Mouse (Mus musculus) midbrain, embryonic 12.5 days (tissue): ENCODE data around the gene Zbtb17. TPM values are rescaled to one million over a fixed set of nuclear protein-coding genes. Genes with fewer than 3 reads are reported as not detected.

Source experiments
- ATAC-seq: fragments of 200-750 bp; cut with Nextera tagmentation; 2 replicates; pipeline ENCODE4 v1.8.0; 2017; ENCODE audit warnings: low read depth, moderate TSS enrichment, moderate library complexity; ENCODE audit not compliant: low FRiP score
- H3K27ac ChIP-seq: fragments of 300-500 bp; sonication (generic); replicated peaks from 2 replicates; pipeline ENCODE4 v1.5.1; 2016; ENCODE audit warnings: mild to moderate bottlenecking
- H3K27me3 ChIP-seq: fragments of 300-500 bp; sonication (generic); 2 replicates; pipeline ENCODE4 v1.6.1; 2016; ENCODE audit warnings: mild to moderate bottlenecking
- H3K36me3 ChIP-seq: fragments of 300-500 bp; sonication (generic); 2 replicates; pipeline ENCODE4 v1.6.1; 2016
- H3K4me1 ChIP-seq: fragments of 300-500 bp; sonication (generic); 2 replicates; pipeline ENCODE4 v1.6.1; 2016
- H3K4me2 ChIP-seq: fragments of 300-500 bp; sonication (generic); replicated peaks from 2 replicates; pipeline ENCODE4 v1.6.1; 2016; ENCODE audit warnings: mild to moderate bottlenecking, moderate library complexity
- H3K4me3 ChIP-seq: fragments of 300-500 bp; sonication (generic); 2 replicates; pipeline ENCODE4 v1.5.1; 2016; ENCODE audit warnings: mild to moderate bottlenecking
- H3K9ac ChIP-seq: fragments of 300-500 bp; sonication (generic); replicated peaks from 2 replicates; pipeline ENCODE4 v1.6.1; 2016; ENCODE audit warnings: mild to moderate bottlenecking, moderate library complexity
- H3K9me3 ChIP-seq: fragments of 300-500 bp; sonication (generic); 2 replicates; pipeline ENCODE4 v1.6.1; 2016; ENCODE audit warnings: mild to moderate bottlenecking
- WGBS: fragments of 180-500 bp; shearing (Covaris S2); methylation state at CpG from one replicate; pipeline ENCODE4 v1.1.7; 2016; 5-methylcytosine and 5-hydroxymethylcytosine counted together
- polyA plus RNA-seq: library from polyadenylated mRNA; unstranded; fragments of >200 nt; fragmentation: Nextera tagmentation; extraction: Ambion mirVana; gene quantifications from 2 replicates; pipeline ENCODE4 v1.2.1, GENCODE M21; 2016

Zbtb17 gene
- polyA plus RNA-seq, 1 experiment from 2014 or later, result 63.8 TPM

GRCm38 (mm10) chr4:141429381-141429780, 15.1 kb upstream of the Zbtb17 start:
- 83% methylated on average over 6 of the region's 6 CpGs for WGBS
- Histone ChIP-seq H3K9ac (no peak overlapping the region), H3K4me3 (no peak overlapping the region), H3K27me3 (peaks cover 38% of the 10 kb centered on the region), H3K9me3 (no peaks in the 10 kb centered on the region), H3K4me1 (peaks cover 8% of the 10 kb centered on the region), H3K27ac (no peak overlapping the region), H3K4me2 (no peak overlapping the region), H3K36me3 (no peaks in the 10 kb centered on the region)
- ATAC-seq, result no peak

- no peak overlapping the region for H3K4me2 ChIP-seq
- no peak for ATAC-seq
- H3K9ac ChIP-seq, result no peak overlapping the region
- H3K9me3 ChIP-seq, result no peaks in the 10 kb centered on the region
- no peak overlapping the region for H3K4me3 ChIP-seq
- no peak overlapping the region for H3K27ac ChIP-seq
- H3K27me3 ChIP-seq, result peaks cover 34% of the 10 kb centered on the region
- no peaks in the 10 kb centered on the region for H3K36me3 ChIP-seq
- peaks cover 8% of the 10 kb centered on the region for H3K4me1 ChIP-seq
- 53% methylated on average over 9 of the region's 9 CpGs for WGBS
Measured at GRCm38 (mm10) chr4:141429847-141430246, 14.6 kb upstream of the Zbtb17 start.

GRCm38 (mm10) chr4:141430997-141431396, 13.5 kb upstream of the Zbtb17 start:
- Histone ChIP-seq H3K27me3 (peaks cover 23% of the 10 kb centered on the region), H3K9ac (no peak overlapping the region), H3K36me3 (no peaks in the 10 kb centered on the region), H3K4me2 (no peak overlapping the region), H3K9me3 (no peaks in the 10 kb centered on the region), H3K4me3 (no peak overlapping the region), H3K4me1 (peaks cover 2% of the 10 kb centered on the region), H3K27ac (no peak overlapping the region)
- 47% methylated on average over 9 of the region's 9 CpGs for WGBS
- no peak for ATAC-seq

- Histone ChIP-seq H3K9me3 (no peaks in the 10 kb centered on the region), H3K4me2 (no peak overlapping the region), H3K27ac (no peak overlapping the region), H3K4me3 (no peak overlapping the region), H3K36me3 (no peaks in the 10 kb centered on the region), H3K27me3 (peaks cover 12% of the 10 kb centered on the region; the same call in 1 of the 2 replicates), H3K4me1 (no peaks in the 10 kb centered on the region), H3K9ac (no peak overlapping the region)
- 78% methylated on average over 14 of the region's 14 CpGs for WGBS
- no peak for ATAC-seq
Measured at GRCm38 (mm10) chr4:141432666-141433065, 11.8 kb upstream of the Zbtb17 start.

GRCm38 (mm10) chr4:141433191-141433590, 11.3 kb upstream of the Zbtb17 start:
- Histone ChIP-seq H3K4me2 (no peak overlapping the region), H3K9me3 (no peaks in the 10 kb centered on the region), H3K36me3 (no peaks in the 10 kb centered on the region), H3K27ac (no peak overlapping the region), H3K27me3 (peaks cover 7% of the 10 kb centered on the region; the same call in 1 of the 2 replicates), H3K9ac (no peak overlapping the region), H3K4me3 (no peak overlapping the region), H3K4me1 (no peaks in the 10 kb centered on the region)
- WGBS, result 85% methylated on average over 18 of the region's 18 CpGs
- ATAC-seq, result no peak

GRCm38 (mm10) chr4:141435974-141436373, 8.5 kb upstream of the Zbtb17 start, which contains the start of gene Srarp:
TSS of gene Srarp (minus strand) at chr4:141436105.
- Histone ChIP-seq H3K27me3 (no peaks in the 10 kb centered on the region), H3K9me3 (no peaks in the 10 kb centered on the region), H3K4me1 (no peaks in the 10 kb centered on the region), H3K36me3 (no peaks in the 10 kb centered on the region), H3K4me2 (no peak within 1 kb of the TSS), H3K9ac (no peak within 1 kb of the TSS), H3K4me3 (no peak within 1 kb of the TSS), H3K27ac (no peak within 1 kb of the TSS)
- 87% methylated on average over 1 of the region's 1 CpGs for WGBS
- no peak for ATAC-seq

- Histone ChIP-seq H3K4me2 (no peak overlapping the region), H3K27ac (no peak overlapping the region), H3K36me3 (no peaks in the 10 kb centered on the region), H3K27me3 (no peaks in the 10 kb centered on the region), H3K4me1 (peaks cover 5% of the 10 kb centered on the region), H3K9ac (no peak overlapping the region), H3K4me3 (no peak overlapping the region), H3K9me3 (no peaks in the 10 kb centered on the region)
- WGBS, result 85% methylated on average over 12 of the region's 12 CpGs
- no peak for ATAC-seq
Measured at GRCm38 (mm10) chr4:141439083-141439803, 5.2 kb upstream of the Zbtb17 start.

- Histone ChIP-seq H3K4me1 (peaks cover 12% of the 10 kb centered on the region), H3K4me3 (no peak overlapping the region), H3K27me3 (no peaks in the 10 kb centered on the region), H3K9ac (no peak overlapping the region), H3K27ac (no peak overlapping the region), H3K36me3 (no peaks in the 10 kb centered on the region), H3K9me3 (no peaks in the 10 kb centered on the region), H3K4me2 (no peak overlapping the region)
- ATAC-seq, result no peak
Measured at GRCm38 (mm10) chr4:141440877-141441276, 3.6 kb upstream of the Zbtb17 start.

- H3K4me2 ChIP-seq, result peak overlapping the region; percentile 90
- peaks cover 22% of the 10 kb centered on the region for H3K36me3 ChIP-seq
- H3K27me3 ChIP-seq, result no peaks in the 10 kb centered on the region
- H3K9me3 ChIP-seq, result no peaks in the 10 kb centered on the region
- H3K4me3 ChIP-seq, result peak overlapping the region; percentile 100
- H3K4me1 ChIP-seq, result peaks cover 19% of the 10 kb centered on the region
- no peak overlapping the region for H3K27ac ChIP-seq
- peak overlapping the region; percentile 96; the same call in 1 of the 2 replicates for H3K9ac ChIP-seq
- 57% methylated on average over 11 of the region's 11 CpGs for WGBS
- ATAC-seq, result 0 out of 2 replicates have a peak, but pooled peaks have one; percentile 1
Measured at GRCm38 (mm10) chr4:141443641-141444429, 619 bp upstream of the Zbtb17 start.

- Histone ChIP-seq H3K27me3 (no peaks in the 10 kb centered on the region), H3K4me1 (peaks cover 19% of the 10 kb centered on the region), H3K9me3 (no peaks in the 10 kb centered on the region), H3K36me3 (peaks cover 36% of the 10 kb centered on the region), H3K9ac (peak overlapping the region; percentile 96), H3K27ac (0 out of 2 replicates have a peak overlapping the region, but pooled peaks have one; percentile 84), H3K4me2 (peak overlapping the region; percentile 90), H3K4me3 (peak overlapping the region; percentile 100)
- 20% methylated on average over 14 of the region's 14 CpGs for WGBS
- no peak for ATAC-seq
Measured at GRCm38 (mm10) chr4:141445328-141445720, 870 bp downstream of the Zbtb17 start.

GRCm38 (mm10) chr4:141446211-141446610, 1.8 kb downstream of the Zbtb17 start:
- H3K9ac ChIP-seq, result peak overlapping the region; percentile 96; the same call in 1 of the 2 replicates
- peak overlapping the region; percentile 100; the same call in 1 of the 2 replicates for H3K4me3 ChIP-seq
- WGBS, result 84% methylated on average over 7 of the region's 7 CpGs
- ATAC-seq, result no peak
- peaks cover 19% of the 10 kb centered on the region for H3K4me1 ChIP-seq
- H3K27ac ChIP-seq, result no peak overlapping the region
- H3K4me2 ChIP-seq, result peak overlapping the region; percentile 90; the same call in 1 of the 2 replicates
- H3K36me3 ChIP-seq, result peaks cover 44% of the 10 kb centered on the region
- H3K9me3 ChIP-seq, result no peaks in the 10 kb centered on the region
- no peaks in the 10 kb centered on the region for H3K27me3 ChIP-seq

- H3K4me2 ChIP-seq, result no peak overlapping the region
- 86% methylated on average over 2 of the region's 2 CpGs for WGBS
- peaks cover 78% of the 10 kb centered on the region for H3K36me3 ChIP-seq
- no peaks in the 10 kb centered on the region for H3K9me3 ChIP-seq
- H3K4me3 ChIP-seq, result no peak overlapping the region
- no peaks in the 10 kb centered on the region for H3K27me3 ChIP-seq
- H3K4me1 ChIP-seq, result peaks cover 3% of the 10 kb centered on the region; the same call in 1 of the 2 replicates
- no peak for ATAC-seq
- H3K27ac ChIP-seq, result no peak overlapping the region
- H3K9ac ChIP-seq, result no peak overlapping the region
Measured at GRCm38 (mm10) chr4:141451251-141451650, 6.8 kb downstream of the Zbtb17 start.
